Mouse (Mus musculus): Measurements from ENCODE around the gene Gbp5.
"Not testable (repeated sequence)": the region's sequence is repeated elsewhere in the genome, so short reads cannot be mapped to it uniquely, and the experiment has no call there.

The Gbp5 gene

GRCm38 (mm10) chr3:142542776-142543175 lies 49.0 kb downstream of the Gbp5 start:
- DNase-seq (ENCODE audit: low spot score in 2 of 2): not testable (repeated sequence)

- DNase-seq (ENCODE audit: low spot score in 2 of 2): no peak
Measured at GRCm38 (mm10) chr3:142546690-142547089, 52.9 kb downstream of the Gbp5 start.

- DNase-seq (ENCODE audit: low spot score in 2 of 2): no peak
Measured at GRCm38 (mm10) chr3:142550052-142550676, 56.4 kb downstream of the Gbp5 start.

- no peak for DNase-seq (ENCODE audit: low spot score in 2 of 2)
Measured at GRCm38 (mm10) chr3:142554601-142555000, 60.8 kb downstream of the Gbp5 start.

GRCm38 (mm10) chr3:142555623-142556022 lies 61.8 kb downstream of the Gbp5 start:
- no peak for DNase-seq (ENCODE audit: low spot score in 2 of 2)

- no peak for DNase-seq (ENCODE audit: low spot score in 2 of 2)
Measured at GRCm38 (mm10) chr3:142559632-142560228, 66.0 kb downstream of the Gbp5 start, which contains the start of gene Gbp3. Gene Gbp3 (plus strand): TSS chr3:142560026.

- peak; percentile 63 to 74 for DNase-seq (ENCODE audit: low spot score in 2 of 2)
Measured at GRCm38 (mm10) chr3:142560296-142560948, 66.6 kb downstream of the Gbp5 start.

- no peak for DNase-seq (ENCODE audit: low spot score in 2 of 2)
Measured at GRCm38 (mm10) chr3:142561045-142561646, 67.4 kb downstream of the Gbp5 start.

GRCm38 (mm10) chr3:142561666-142562065 lies 67.9 kb downstream of the Gbp5 start:
- DNase-seq (ENCODE audit: low spot score in 2 of 2): no peak

GRCm38 (mm10) chr3:142567490-142567889 lies 73.7 kb downstream of the Gbp5 start:
- DNase-seq (ENCODE audit: low spot score in 2 of 2): not testable (repeated sequence)

- DNase-seq (ENCODE audit: low spot score in 2 of 2): no peak
Measured at GRCm38 (mm10) chr3:142570738-142571137, 77.0 kb downstream of the Gbp5 start.
